Mouse (Mus musculus) embryo, embryonic 9.5 days (tissue): ENCODE data around the gene Kmt5c.
"Not testable (repeated sequence)": the region's sequence is repeated elsewhere in the genome, so short reads cannot be mapped to it uniquely, and the experiment has no call there.

Source experiments
- DNase-seq: peaks from one replicate; pipeline ENCODE4 v3.0.0-alpha.2; 2017; ENCODE audit errors: extremely low spot score

Gene Kmt5c

DNA sequence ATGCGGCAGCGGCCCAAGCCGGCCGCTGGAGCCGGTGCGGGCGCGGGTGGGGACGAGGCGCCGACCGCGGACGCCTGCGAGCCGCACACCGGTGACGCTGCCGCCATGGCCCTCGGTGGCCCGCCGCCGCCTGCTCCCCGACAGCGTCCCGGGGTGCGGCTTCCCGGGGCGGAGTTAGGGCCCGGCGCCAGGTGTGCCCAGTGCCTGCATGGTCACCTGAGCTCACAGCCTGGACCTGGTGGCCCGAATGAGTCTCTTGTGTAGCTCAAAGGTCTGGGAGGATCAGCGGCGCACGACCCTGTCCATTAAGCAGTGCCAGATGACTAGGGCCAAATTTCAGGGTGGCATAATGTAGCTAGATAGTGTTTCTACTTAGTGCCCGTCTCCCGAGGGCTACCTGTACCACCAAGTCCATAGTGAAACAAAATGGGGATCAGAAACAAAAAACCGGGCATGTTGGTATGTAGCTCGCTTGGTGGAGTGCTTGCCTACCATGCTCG lies 49.6 kb downstream of the Kmt5c start, which contains the start of gene Tmem238:
Gene Tmem238, minus strand, starts transcription at position 221 of the 500 bp plus-strand sequence.
- peak; percentile 42 for DNase-seq

DNA sequence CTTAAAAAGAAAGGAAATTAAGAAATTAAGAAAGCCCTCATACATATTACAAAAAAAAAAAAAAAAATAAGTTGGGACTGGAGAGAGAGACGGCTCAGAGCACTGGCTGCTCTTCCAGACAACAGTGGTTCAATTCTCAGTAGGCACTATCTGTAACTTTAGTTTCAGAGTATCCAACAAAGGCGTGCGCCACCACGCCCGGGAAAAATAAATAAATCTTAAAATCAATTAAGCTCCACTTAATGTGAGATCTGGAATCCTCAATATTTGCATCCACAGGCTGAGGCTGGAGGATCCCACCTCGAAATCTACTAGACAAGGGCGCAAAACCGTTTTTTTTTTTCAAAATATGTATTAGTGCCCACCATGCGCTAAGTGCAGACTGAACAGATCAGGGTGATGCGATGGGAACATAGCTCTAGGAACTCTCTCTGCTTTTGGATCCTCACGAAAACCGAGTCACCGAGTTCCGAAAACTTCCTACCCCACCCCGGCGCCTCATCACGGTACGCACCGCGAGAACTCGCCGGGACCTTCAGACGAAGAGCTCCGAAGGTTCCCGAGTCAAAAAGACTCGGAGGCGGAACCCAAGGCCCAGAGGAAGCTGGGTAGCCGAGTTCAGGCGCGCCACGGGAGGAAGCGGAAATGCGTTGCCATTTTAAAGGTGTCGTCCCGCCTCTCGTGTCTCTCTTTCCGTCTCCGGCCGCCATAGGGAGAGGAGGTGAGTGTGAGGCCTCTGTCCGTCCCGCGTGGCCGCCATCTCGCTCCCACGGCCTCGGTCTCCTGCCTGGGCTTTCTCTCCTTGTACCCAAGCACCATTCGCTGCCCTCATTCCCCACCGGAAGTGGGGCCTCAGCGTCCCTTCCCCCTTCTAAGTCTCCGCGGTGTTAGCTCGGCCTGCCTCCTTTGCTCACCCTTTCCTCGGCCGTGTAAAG lies 52.6 kb downstream of the Kmt5c start, which contains the start of gene Rpl28:
Gene Rpl28, plus strand, starts transcription at position 597 of the 935 bp plus-strand sequence.
- peak; percentile 94 for DNase-seq

DNA sequence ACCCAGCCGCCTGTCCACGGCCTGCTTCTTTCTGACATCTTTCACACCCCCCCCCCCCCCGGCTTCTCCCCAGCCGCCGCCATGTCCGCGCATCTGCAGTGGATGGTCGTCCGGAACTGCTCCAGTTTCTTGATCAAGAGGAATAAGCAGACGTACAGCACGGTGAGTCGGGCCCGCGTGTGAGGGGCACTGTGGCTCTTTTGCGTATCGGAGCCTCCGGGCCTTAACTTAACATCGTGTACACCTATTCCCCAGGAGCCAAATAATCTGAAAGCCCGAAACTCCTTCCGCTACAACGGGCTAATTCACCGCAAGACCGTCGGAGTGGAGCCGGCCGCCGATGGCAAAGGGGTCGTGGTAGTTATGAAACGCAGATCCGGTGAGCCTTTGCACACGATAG lies 53.3 kb downstream of the Kmt5c start:
- not testable (repeated sequence) for DNase-seq

DNA sequence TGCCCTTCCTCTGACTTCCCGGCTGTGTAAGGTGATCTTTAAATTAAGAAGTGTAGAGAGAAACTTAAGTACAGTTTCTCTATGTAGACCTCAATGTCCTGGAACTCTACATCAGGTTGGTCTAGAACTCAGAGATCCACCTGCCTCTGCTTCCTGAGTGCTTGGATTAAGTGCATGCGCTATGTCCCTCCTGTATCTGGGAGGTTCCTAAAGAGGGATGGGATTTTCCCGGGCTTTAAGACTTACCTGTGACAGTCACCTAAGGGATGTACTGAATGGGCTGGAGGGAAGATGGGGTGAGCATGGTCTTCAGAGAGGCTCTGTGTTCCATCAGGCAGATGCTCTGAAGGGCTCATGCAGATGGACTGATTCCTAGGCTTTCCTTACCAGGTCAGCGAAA lies 53.8 kb downstream of the Kmt5c start:
- no peak for DNase-seq

DNA sequence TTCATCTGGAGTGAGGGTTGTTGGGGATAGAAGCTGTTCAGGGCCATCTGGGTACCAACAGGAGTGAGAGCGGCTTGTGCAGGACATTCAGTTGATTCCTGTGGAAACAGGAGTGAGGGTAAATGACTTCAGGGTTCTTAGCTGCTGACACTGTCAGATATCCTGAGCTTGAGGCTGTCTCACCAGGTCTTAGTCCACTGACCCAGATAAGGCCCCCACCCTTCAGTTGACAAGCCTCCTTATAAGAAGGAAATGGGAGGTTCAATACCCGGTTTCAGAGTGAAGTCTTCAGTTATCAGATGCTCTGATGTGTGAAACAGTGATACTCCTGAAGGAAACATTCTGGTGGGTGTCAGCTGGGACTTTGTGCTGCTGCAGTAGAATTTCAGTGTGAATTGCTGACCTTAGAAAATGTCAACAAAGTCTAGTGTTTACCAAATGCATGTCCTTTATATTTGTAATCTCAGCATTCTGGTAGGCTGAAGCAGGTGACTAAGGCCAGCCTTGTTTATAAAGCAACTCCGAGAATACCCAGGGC lies 54.8 kb downstream of the Kmt5c start:
- no peak for DNase-seq

DNA sequence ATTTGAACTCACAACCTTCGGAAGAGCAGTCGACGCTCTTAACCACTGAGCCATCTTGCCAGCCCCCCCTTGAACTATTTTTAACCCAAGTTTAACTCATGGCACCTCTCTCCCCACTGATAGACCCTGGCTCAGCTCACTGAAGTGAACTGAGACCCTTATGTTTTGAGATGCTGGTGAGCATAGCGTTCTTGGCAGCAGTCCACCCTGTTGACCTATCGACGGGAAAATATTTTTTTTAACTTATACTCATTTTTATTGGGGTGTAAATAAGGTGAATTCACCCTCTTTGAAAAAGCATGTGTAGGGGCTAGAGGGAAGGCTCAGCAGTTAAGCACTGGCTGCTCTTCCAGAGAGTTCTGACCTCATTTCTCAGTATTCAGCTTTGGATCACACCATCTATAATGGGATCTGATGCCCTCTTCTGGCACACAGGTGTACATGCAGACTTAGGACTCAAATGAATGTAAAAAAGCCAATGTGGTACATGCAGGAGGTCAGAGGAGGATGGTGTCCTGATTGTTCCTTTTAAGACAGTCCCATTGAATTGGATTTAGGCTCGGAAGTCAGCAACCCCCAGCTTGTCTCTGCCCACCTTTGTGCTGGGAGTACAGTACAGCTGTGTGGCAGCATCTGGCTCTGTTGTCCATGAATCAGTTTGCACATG lies 56.0 kb downstream of the Kmt5c start:
- DNase-seq, result peak; percentile 54
